Mouse (Mus musculus): ENCODE data around the gene Ppp2r5e. TPM values are rescaled to one million over a fixed set of nuclear protein-coding genes. Genes with fewer than 3 reads are reported as not detected.
"Not testable (repeated sequence)": the region's sequence is repeated elsewhere in the genome, so short reads cannot be mapped to it uniquely, and the experiment has no call there.

Ppp2r5e gene
- polyA plus RNA-seq, 1 experiment from 2014 or later, result 9.4 TPM

DNA sequence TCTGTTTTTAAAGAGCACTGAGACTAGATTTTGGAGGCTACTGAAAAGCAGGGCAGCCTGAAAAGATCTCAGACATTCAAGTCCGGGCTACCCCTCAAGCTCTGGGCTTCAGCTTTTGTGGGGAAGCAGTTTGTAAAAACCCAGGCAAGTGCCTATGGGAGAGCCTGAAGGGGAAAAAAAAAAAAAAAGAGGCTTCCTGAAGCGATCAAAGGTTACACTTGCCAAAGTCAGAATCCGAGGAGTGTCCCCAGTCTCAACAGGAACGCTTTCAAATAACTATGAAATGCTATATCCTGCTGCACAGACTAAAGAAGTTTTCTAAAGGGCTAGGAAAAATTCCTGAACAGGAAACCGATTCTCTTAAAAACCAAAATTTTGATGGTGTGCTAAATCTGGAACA is 128.9 kb downstream of the Ppp2r5e start:
- H3K4me1 ChIP-seq, result no peaks in the 10 kb centered on the region
- 85% methylated on average over 5 of the region's 5 CpGs for WGBS
- DNase-seq (ENCODE audit: low spot score), result no peak
- H3K36me3 ChIP-seq, result peaks cover 33% of the 10 kb centered on the region
- no peaks in the 10 kb centered on the region for H3K9me3 ChIP-seq
- H3K27ac ChIP-seq, result no peak overlapping the region
- no peak overlapping the region for H3K4me3 ChIP-seq
- H3K27me3 ChIP-seq (ENCODE audit: insufficient read depth, poor library complexity, severe bottlenecking), result no peaks in the 10 kb centered on the region

- 89% methylated on average over 7 of the region's 7 CpGs for WGBS
- no peak overlapping the region for H3K4me3 ChIP-seq
- peaks cover 40% of the 10 kb centered on the region for H3K36me3 ChIP-seq
- H3K9me3 ChIP-seq, result no peaks in the 10 kb centered on the region
- H3K27me3 ChIP-seq (ENCODE audit: insufficient read depth, poor library complexity, severe bottlenecking), result no peaks in the 10 kb centered on the region
- H3K4me1 ChIP-seq, result 0 out of 2 replicates have a peak, but pooled peaks cover 3% of the 10 kb centered on the region
- DNase-seq (ENCODE audit: low spot score), result no peak
- no peak overlapping the region for H3K27ac ChIP-seq
Observed at GRCm38 (mm10) chr12:75466206-75466605, 129.8 kb downstream of the Ppp2r5e start.

DNA sequence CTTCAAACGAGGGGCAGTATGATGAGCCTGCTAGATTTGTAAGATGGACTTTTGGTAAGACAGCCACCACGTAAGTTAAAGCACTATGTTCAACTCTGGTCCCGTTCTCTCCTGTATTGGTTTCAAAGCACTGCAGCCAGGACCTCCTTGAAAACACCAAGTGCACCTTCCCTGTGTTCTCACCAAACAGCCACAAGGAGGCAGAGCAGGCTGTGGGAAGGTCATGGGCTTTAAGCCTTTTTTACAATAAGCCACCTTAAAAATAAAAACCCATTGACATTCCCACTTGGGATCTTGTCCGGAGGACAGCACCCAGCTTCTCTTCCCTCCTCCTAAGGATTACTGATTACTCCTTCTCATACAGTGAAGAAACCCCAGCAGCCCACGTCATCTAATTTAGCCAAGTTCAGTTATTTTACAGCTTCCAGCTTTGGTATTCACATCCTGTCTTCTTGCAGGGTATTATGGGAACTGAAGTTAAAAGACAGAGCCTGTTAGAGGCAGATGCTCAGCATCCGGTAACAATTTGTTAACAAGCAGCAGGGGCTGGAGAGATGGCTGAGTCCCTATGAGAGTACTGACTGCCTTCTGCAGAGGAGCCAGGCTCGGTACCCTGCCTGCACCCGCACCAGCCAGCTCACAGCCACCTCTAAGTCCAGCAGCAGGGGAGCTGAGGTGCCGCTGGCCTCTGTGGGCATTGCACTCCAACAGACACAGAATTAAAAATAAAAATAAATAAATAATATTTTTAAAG is 131.9 kb downstream of the Ppp2r5e start:
- Histone ChIP-seq H3K36me3 (peaks cover 55% of the 10 kb centered on the region), H3K4me3 (no peak overlapping the region)
- WGBS, result 82% methylated on average over 9 of the region's 9 CpGs

DNA sequence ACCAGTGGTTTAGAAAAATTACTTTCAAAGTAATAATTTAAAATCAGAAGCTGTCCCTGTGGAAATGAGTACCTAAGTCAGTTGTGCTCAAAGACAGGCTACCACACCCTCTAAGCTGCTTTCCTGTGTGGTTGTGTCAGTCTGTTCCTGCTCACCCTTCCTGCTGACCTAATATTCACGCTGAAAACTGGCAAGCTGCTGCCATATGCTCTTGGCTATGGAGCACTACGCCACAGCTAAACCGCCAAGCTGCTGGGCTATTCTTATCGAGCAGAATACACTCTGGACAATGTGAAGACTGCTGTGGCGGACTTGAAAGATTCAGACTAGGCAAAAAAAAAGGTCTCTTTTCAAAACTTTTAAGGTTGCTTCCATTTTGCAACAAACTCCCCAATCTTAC is 135.5 kb downstream of the Ppp2r5e start:
- H3K27me3 ChIP-seq (ENCODE audit: insufficient read depth, poor library complexity, severe bottlenecking), result no peaks in the 10 kb centered on the region
- WGBS, result 88% methylated on average over 5 of the region's 5 CpGs
- H3K4me3 ChIP-seq, result no peak overlapping the region
- H3K27ac ChIP-seq, result no peak overlapping the region
- no peaks in the 10 kb centered on the region for H3K9me3 ChIP-seq
- 0 out of 2 replicates have a peak, but pooled peaks cover 3% of the 10 kb centered on the region for H3K4me1 ChIP-seq
- H3K36me3 ChIP-seq, result peaks cover 67% of the 10 kb centered on the region
- DNase-seq (ENCODE audit: low spot score), result no peak

More for the DNA sequence above, 131.9 kb downstream of the Ppp2r5e start:
- no peaks in the 10 kb centered on the region for H3K27me3 ChIP-seq (ENCODE audit: insufficient read depth, poor library complexity, severe bottlenecking)
- no peak overlapping the region for H3K27ac ChIP-seq
- 0 out of 2 replicates have a peak, but pooled peaks cover 3% of the 10 kb centered on the region for H3K4me1 ChIP-seq
- H3K9me3 ChIP-seq, result no peaks in the 10 kb centered on the region
- no peak for DNase-seq (ENCODE audit: low spot score)

DNA sequence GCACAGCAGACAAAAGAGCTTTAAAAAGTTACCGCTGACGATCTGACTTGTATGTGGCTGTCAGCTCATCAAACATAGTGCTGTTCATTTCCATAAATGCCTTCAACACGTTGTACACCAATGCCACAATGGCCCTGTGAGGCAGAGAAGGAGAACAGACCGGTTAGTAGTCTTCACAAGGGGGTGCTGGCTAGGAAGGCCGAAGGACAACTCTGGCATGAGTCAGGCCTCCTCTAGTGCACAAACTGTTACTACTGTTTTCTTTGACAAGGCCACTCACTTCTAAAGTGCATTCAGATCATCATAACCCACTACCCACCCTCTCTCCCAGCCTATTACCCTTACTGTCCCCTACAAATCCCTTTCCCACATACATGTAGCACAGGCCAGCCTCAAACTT is 136.4 kb downstream of the Ppp2r5e start:
- WGBS, result 93% methylated on average over 5 of the region's 5 CpGs
- H3K27me3 ChIP-seq (ENCODE audit: insufficient read depth, poor library complexity, severe bottlenecking), result no peaks in the 10 kb centered on the region
- no peak overlapping the region for H3K4me3 ChIP-seq
- H3K9me3 ChIP-seq, result no peaks in the 10 kb centered on the region
- DNase-seq (ENCODE audit: low spot score), result no peak
- no peak overlapping the region for H3K27ac ChIP-seq
- peaks cover 63% of the 10 kb centered on the region for H3K36me3 ChIP-seq
- H3K4me1 ChIP-seq, result 0 out of 2 replicates have a peak, but pooled peaks cover 3% of the 10 kb centered on the region

DNA sequence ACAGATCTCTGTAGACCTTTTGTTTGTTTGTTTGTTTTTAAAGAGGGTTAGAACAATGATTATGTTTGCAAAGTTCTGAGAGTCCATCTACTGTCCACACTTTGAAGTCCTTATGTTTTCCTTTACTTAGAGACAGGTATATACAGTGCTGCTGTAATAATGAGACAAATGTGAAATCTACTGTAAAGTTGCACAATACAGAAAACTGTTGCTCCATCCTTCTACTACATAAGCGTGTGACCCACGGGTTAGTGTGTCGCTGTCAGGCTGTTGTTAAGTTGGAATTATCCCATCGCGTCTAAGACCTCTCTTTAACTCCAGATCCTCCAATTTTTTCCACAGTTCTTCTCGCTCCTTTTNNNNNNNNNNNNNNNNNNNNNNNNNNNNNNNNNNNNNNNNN is 142.6 kb downstream of the Ppp2r5e start:
- Histone ChIP-seq H3K27ac (no peak overlapping the region), H3K4me3 (no peak overlapping the region), H3K4me1 (no peaks in the 10 kb centered on the region), H3K36me3 (peaks cover 42% of the 10 kb centered on the region), H3K9me3 (no peaks in the 10 kb centered on the region), H3K27me3 (ENCODE audit: insufficient read depth, poor library complexity, severe bottlenecking) (no peaks in the 10 kb centered on the region)
- 95% methylated on average over 6 of the region's 6 CpGs for WGBS
- no peak for DNase-seq (ENCODE audit: low spot score)

GRCm38 (mm10) chr12:75453027-75453426 is 143.0 kb downstream of the Ppp2r5e start:
- Histone ChIP-seq H3K27ac (no peak overlapping the region), H3K27me3 (ENCODE audit: insufficient read depth, poor library complexity, severe bottlenecking) (no peaks in the 10 kb centered on the region), H3K4me1 (no peaks in the 10 kb centered on the region), H3K36me3 (peaks cover 39% of the 10 kb centered on the region), H3K4me3 (no peak overlapping the region), H3K9me3 (no peaks in the 10 kb centered on the region)
- DNase-seq (ENCODE audit: low spot score), result no peak
- WGBS, result 77% methylated on average over 4 of the region's 4 CpGs

DNA sequence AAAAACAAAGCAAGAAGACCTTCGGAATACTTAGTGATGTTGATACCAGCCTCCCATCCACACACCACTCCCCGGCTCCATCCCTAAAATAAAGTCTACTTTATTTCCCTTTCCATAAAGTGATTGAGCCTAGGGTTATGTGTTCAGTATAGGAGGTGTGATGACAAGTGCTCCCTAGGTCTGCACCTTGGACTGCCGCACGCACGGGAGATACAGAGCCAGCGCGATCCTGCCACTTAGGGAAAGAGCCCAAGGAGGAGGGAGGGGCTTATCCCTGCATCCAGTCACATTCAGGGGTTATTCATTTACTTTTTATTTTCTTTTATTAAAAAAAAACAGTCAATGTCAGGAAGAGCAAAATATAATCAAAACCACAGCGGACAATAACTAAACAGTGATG is 145.5 kb downstream of the Ppp2r5e start:
- H3K9me3 ChIP-seq, result no peaks in the 10 kb centered on the region
- H3K27me3 ChIP-seq (ENCODE audit: insufficient read depth, poor library complexity, severe bottlenecking), result no peaks in the 10 kb centered on the region
- DNase-seq (ENCODE audit: low spot score), result no peak
- no peak overlapping the region for H3K27ac ChIP-seq
- WGBS, result 90% methylated on average over 8 of the region's 8 CpGs
- peaks cover 24% of the 10 kb centered on the region for H3K36me3 ChIP-seq
- H3K4me1 ChIP-seq, result no peaks in the 10 kb centered on the region
- H3K4me3 ChIP-seq, result no peak overlapping the region

DNA sequence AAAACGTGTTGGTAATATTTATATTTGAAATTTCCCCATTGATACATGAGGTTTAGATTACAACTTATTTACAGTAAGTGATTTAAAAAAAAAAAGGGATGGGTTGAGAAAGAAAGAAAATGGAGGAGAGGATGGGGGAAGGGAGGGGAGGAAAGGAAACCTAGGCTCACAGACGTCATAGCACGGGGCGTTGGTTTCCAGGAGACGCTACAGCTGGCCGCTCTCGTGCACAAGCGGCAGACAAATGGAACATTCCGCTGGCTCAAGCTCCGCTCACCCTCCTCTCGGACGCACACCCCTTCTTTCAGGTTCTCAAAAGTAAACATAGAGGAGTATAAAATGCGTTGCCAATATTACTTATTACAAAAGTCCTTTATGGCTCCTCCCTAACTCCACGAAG is 146.0 kb downstream of the Ppp2r5e start:
- Histone ChIP-seq H3K27ac (no peak overlapping the region), H3K27me3 (ENCODE audit: insufficient read depth, poor library complexity, severe bottlenecking) (no peaks in the 10 kb centered on the region), H3K4me1 (no peaks in the 10 kb centered on the region), H3K36me3 (peaks cover 24% of the 10 kb centered on the region), H3K4me3 (no peak overlapping the region), H3K9me3 (no peaks in the 10 kb centered on the region)
- no peak for DNase-seq (ENCODE audit: low spot score)
- 81% methylated on average over 14 of the region's 14 CpGs for WGBS

DNA sequence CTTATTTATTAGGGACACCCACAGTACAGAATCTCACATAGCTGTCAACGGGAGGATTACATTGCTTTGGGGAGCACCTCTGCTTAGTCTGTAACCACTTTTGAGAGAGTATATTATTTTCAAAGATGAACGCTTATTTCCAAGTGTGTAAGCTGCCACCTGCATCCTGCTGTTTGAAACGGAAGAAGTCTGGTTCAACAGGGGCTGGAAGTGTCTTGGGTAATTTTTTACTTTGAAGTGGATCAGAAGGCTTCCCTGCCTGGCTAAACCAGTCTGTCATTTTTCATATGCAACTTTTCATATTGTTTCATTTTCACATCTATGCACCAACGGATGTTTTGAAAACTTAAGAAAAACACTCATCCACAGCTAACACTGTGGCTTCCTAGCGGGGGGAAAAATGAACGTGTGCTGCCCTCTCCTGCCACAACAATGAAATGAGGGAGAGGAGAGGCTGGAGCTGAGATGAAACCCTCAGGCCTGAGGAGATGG is 146.5 kb downstream of the Ppp2r5e start:
- Histone ChIP-seq H3K4me1 (peaks cover 1% of the 10 kb centered on the region; the same call in 1 of the 2 replicates), H3K27me3 (ENCODE audit: insufficient read depth, poor library complexity, severe bottlenecking) (no peaks in the 10 kb centered on the region), H3K36me3 (peaks cover 20% of the 10 kb centered on the region), H3K27ac (no peak overlapping the region), H3K9me3 (no peaks in the 10 kb centered on the region), H3K4me3 (no peak overlapping the region)
- no peak for DNase-seq (ENCODE audit: low spot score)
- WGBS, result 77% methylated on average over 6 of the region's 6 CpGs

DNA sequence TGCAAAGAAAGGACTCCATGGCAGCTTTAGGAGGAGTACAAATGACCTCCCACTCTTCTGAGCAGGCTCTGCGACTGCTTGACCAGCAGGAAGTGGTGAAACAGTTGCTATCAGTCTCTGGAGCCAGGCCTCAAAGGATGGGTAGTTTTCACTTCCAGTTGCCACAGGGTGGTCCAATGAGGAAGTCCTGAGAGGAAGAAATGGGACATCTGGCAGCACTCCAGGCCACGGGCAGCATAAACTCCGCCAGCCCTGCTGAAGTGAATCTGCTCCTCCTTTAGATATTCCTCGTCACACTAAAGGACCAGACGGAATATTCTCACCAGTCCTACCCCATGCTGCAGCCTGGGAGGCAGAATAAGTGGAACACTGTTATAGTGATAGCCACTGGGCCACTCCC is 147.1 kb downstream of the Ppp2r5e start:
- H3K27ac ChIP-seq, result no peak overlapping the region
- whole genome bisulfite sequencing, result 71% methylated on average over 5 of the region's 5 CpGs

DNA sequence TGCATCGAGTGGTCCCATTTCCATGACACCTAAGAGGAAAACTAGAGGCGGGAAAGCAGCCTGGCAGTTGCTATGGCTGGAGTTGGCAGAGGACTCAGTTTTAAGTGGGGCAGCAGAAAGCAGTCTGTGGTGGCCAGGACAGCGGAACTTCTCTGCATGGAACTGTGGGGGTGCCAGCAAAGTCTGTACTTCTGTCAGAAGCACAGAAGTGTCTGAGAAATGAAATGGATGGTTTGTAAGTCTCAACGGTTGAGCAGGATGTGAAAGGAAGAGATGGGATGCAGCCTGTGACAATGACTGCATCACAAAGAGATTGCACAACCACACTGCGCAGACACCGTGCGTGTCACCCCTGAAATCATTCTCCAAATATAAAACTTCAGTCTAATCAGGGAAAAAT is 149.8 kb downstream of the Ppp2r5e start:
- Histone ChIP-seq H3K9me3 (no peaks in the 10 kb centered on the region), H3K4me1 (peaks cover 9% of the 10 kb centered on the region), H3K27me3 (ENCODE audit: insufficient read depth, poor library complexity, severe bottlenecking) (no peaks in the 10 kb centered on the region), H3K4me3 (no peak overlapping the region), H3K27ac (no peak overlapping the region), H3K36me3 (peaks cover 3% of the 10 kb centered on the region; the same call in 1 of the 2 replicates)
- 84% methylated on average over 7 of the region's 7 CpGs for WGBS
- DNase-seq (ENCODE audit: low spot score), result no peak

More for the DNA sequence above, 147.1 kb downstream of the Ppp2r5e start:
- Histone ChIP-seq H3K4me3 (no peak overlapping the region), H3K9me3 (no peaks in the 10 kb centered on the region), H3K36me3 (peaks cover 20% of the 10 kb centered on the region), H3K4me1 (peaks cover 7% of the 10 kb centered on the region), H3K27me3 (ENCODE audit: insufficient read depth, poor library complexity, severe bottlenecking) (no peaks in the 10 kb centered on the region)
- DNase-seq (ENCODE audit: low spot score), result no peak

- H3K4me1 ChIP-seq; H3K4me3 ChIP-seq; H3K9me3 ChIP-seq; H3K27me3 ChIP-seq (ENCODE audit: insufficient read depth, poor library complexity, severe bottlenecking); H3K36me3 ChIP-seq; DNase-seq (ENCODE audit: low spot score); H3K27ac ChIP-seq: not testable (repeated sequence)
- WGBS, result 64% methylated on average over 6 of the region's 6 CpGs
Observed at GRCm38 (mm10) chr12:75432400-75432799, 163.6 kb downstream of the Ppp2r5e start.

Data from heart, embryonic 10.5 days (tissue).